Mouse (Mus musculus): ENCODE results near the gene Ehbp1l1. TPM values are rescaled to one million over a fixed set of nuclear protein-coding genes. Genes with fewer than 3 reads are reported as not detected.
A peak's percentile ranks its signal among the peaks of the same experiment; 100 is the strongest.
"Not testable (repeated sequence)": the region's sequence is repeated elsewhere in the genome, so short reads cannot be mapped to it uniquely, and the experiment has no call there.

Ehbp1l1 gene
- polyA plus RNA-seq, 1 experiment from 2014 or later = 11.5 TPM

DNA sequence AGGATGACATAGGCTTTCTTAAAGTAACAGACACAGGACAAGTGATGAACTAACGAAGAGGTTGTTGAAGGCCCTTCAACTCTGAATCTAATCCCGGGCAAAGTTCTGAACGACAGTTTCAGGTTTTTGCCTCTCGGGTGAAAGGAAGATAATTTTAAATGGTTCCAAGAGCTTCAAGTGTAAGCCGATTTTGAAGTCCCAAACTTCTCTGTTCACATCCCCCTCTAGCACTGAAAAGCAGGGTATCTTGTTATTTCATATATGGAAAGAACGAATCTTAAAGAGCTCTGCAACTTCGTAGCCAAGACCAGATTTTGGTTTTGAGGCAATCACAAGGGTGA is 37.1 kb downstream of the Ehbp1l1 start:
- peaks cover 59% of the 10 kb centered on the region for H3K36me3 ChIP-seq (ENCODE audit: control insufficient read depth, insufficient read depth, low read length)
- 2% methylated on average over 7 of the region's 7 CpGs for WGBS

DNA sequence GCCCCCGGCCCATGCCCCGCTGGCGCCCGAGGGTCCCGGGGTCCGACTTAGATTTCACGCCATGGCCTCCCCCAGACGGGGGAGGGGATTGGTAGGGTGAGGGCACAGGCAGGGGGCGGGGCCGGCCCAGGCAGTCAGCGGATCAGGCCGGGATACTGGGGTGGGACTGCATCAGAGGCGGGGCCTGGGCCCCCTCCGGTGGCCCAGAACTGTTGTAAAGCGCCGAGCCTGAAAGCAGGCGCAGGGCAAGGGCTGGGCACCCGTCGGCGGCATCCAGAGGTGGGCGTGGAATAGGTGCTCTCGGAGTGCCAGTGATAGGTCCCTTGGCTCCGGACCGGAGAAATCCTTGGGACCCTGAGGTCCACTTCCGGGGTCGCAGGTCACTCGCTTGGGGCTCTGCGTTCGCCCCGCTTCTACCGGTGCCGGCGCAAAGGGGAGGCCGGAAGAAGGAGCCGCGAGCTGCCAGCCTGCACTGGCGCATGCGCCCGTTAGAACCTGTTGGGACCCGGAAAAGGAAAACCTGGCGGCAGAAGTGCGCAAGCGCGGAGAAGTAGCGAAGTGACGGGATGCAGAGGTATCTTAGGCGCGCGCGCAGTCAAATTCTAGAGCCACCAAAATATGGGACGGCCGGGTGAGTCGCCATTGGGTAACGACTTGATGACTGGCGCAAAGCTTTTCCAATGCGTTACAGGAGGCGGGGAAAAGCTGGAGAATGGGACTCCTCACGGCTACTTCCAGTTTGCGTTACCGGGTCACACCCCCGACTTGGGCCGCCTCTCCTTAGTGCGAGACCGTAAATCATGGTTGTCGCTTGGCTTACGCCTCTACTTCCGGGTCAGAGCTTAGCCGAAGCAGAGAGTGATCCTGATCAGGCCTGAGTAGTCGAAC is 37.7 kb downstream of the Ehbp1l1 start, which contains the start of the genes Map3k11 and Pcnx3:
Map3k11 (plus strand) TSS at position 543 of the 888 bp plus-strand sequence.
Pcnx3 (minus strand) TSS at position 709 of the 888 bp plus-strand sequence.
- no peaks in the 10 kb centered on the region for H3K27me3 ChIP-seq (ENCODE audit: control insufficient read depth, insufficient read depth, low read length)
- no peaks in the 10 kb centered on the region for H3K9me3 ChIP-seq (ENCODE audit: control insufficient read depth, low read length)
- ATAC-seq (ENCODE audit: low FRiP score, low TSS enrichment) = peak; percentile 94
- peak within 1 kb of the TSS; percentile 87 for H3K9ac ChIP-seq (ENCODE audit: low read depth, low read length)
- WGBS = under 1% methylated on average over 69 of the region's 69 CpGs
- peak within 1 kb of the TSS; percentile 97 for H3K4me2 ChIP-seq (replicated peaks; ENCODE audit: low read depth, low read length)
- H3K36me3 ChIP-seq (ENCODE audit: control insufficient read depth, insufficient read depth, low read length) = peaks cover 59% of the 10 kb centered on the region
- H3K4me3 ChIP-seq (ENCODE audit: low read length) = peak within 1 kb of the TSS; percentile 96
- peaks cover 37% of the 10 kb centered on the region for H3K4me1 ChIP-seq (ENCODE audit: control insufficient read depth, insufficient read depth, low read length)
- peak within 1 kb of the TSS; percentile 78 for H3K27ac ChIP-seq (ENCODE audit: low read depth, low read length)

More for the DNA sequence above, 37.1 kb downstream of the Ehbp1l1 start:
- Histone ChIP-seq H3K9ac (ENCODE audit: low read depth, low read length) (peak overlapping the region; percentile 87), H3K9me3 (ENCODE audit: control insufficient read depth, low read length) (no peaks in the 10 kb centered on the region), H3K27ac (ENCODE audit: low read depth, low read length) (peak overlapping the region; percentile 78), H3K4me3 (ENCODE audit: low read length) (peak overlapping the region; percentile 96), H3K4me2 (replicated peaks; ENCODE audit: low read depth, low read length) (peak overlapping the region; percentile 95), H3K27me3 (ENCODE audit: control insufficient read depth, insufficient read depth, low read length) (no peaks in the 10 kb centered on the region), H3K4me1 (ENCODE audit: control insufficient read depth, insufficient read depth, low read length) (peaks cover 37% of the 10 kb centered on the region)
- ATAC-seq (ENCODE audit: low FRiP score, low TSS enrichment) = no peak

DNA sequence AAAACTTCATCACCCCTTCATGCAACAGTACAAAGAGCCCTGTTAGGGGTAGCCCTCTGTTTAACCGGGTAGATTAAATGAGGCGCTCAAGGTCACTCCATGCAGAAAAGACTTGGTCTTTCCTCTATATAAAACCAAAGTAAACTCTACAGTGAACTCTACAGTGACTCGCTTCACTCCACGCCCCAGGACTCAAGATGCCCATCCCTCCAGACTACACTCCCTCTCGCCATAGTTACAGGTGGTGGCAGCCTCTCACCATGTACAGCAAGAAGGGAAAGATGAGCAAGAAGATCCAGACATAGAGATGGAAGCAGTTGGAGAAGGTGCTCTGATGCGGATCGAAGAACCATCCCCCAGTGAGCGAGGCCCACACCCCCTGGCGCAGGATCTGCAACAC is 38.4 kb downstream of the Ehbp1l1 start:
- peak overlapping the region; percentile 96 for H3K4me3 ChIP-seq (ENCODE audit: low read length)
- WGBS = 16% methylated on average over 9 of the region's 9 CpGs

GRCm38 (mm10) chr19:5686954-5687353 is 39.2 kb downstream of the Ehbp1l1 start:
- H3K4me1 ChIP-seq (ENCODE audit: control insufficient read depth, insufficient read depth, low read length) = peaks cover 27% of the 10 kb centered on the region
- not testable (repeated sequence) for H3K9ac ChIP-seq (ENCODE audit: low read depth, low read length); H3K27ac ChIP-seq (ENCODE audit: low read depth, low read length); H3K27me3 ChIP-seq (ENCODE audit: control insufficient read depth, insufficient read depth, low read length); H3K9me3 ChIP-seq (ENCODE audit: control insufficient read depth, low read length); ATAC-seq (ENCODE audit: low FRiP score, low TSS enrichment)
- H3K4me3 ChIP-seq (ENCODE audit: low read length) = peak overlapping the region; percentile 96; the same call in 1 of the 2 replicates
- peaks cover 63% of the 10 kb centered on the region for H3K36me3 ChIP-seq (ENCODE audit: control insufficient read depth, insufficient read depth, low read length)
- 94% methylated on average over 11 of the region's 12 CpGs for WGBS
- peak overlapping the region; percentile 97; the same call in 1 of the 2 replicates for H3K4me2 ChIP-seq (replicated peaks; ENCODE audit: low read depth, low read length)

More for the DNA sequence above, 38.4 kb downstream of the Ehbp1l1 start:
- peak overlapping the region; percentile 78 for H3K27ac ChIP-seq (ENCODE audit: low read depth, low read length)
- peak overlapping the region; percentile 86 for H3K9ac ChIP-seq (ENCODE audit: low read depth, low read length)
- peaks cover 59% of the 10 kb centered on the region for H3K36me3 ChIP-seq (ENCODE audit: control insufficient read depth, insufficient read depth, low read length)
- no peaks in the 10 kb centered on the region for H3K27me3 ChIP-seq (ENCODE audit: control insufficient read depth, insufficient read depth, low read length)
- no peaks in the 10 kb centered on the region for H3K9me3 ChIP-seq (ENCODE audit: control insufficient read depth, low read length)
- H3K4me2 ChIP-seq (replicated peaks; ENCODE audit: low read depth, low read length) = peak overlapping the region; percentile 97
- peaks cover 34% of the 10 kb centered on the region for H3K4me1 ChIP-seq (ENCODE audit: control insufficient read depth, insufficient read depth, low read length)
- ATAC-seq (ENCODE audit: low FRiP score, low TSS enrichment) = no peak

- WGBS = 95% methylated on average over 13 of the region's 13 CpGs
- Histone ChIP-seq H3K4me1 (ENCODE audit: control insufficient read depth, insufficient read depth, low read length) (peaks cover 24% of the 10 kb centered on the region), H3K27ac (ENCODE audit: low read depth, low read length) (no peak overlapping the region), H3K36me3 (ENCODE audit: control insufficient read depth, insufficient read depth, low read length) (peaks cover 66% of the 10 kb centered on the region), H3K9ac (ENCODE audit: low read depth, low read length) (no peak overlapping the region), H3K4me3 (ENCODE audit: low read length) (no peak overlapping the region), H3K4me2 (replicated peaks; ENCODE audit: low read depth, low read length) (no peak overlapping the region), H3K27me3 (ENCODE audit: control insufficient read depth, insufficient read depth, low read length) (no peaks in the 10 kb centered on the region), H3K9me3 (ENCODE audit: control insufficient read depth, low read length) (no peaks in the 10 kb centered on the region)
- no peak for ATAC-seq (ENCODE audit: low FRiP score, low TSS enrichment)
Measured at GRCm38 (mm10) chr19:5686437-5686836, 39.7 kb downstream of the Ehbp1l1 start.

DNA sequence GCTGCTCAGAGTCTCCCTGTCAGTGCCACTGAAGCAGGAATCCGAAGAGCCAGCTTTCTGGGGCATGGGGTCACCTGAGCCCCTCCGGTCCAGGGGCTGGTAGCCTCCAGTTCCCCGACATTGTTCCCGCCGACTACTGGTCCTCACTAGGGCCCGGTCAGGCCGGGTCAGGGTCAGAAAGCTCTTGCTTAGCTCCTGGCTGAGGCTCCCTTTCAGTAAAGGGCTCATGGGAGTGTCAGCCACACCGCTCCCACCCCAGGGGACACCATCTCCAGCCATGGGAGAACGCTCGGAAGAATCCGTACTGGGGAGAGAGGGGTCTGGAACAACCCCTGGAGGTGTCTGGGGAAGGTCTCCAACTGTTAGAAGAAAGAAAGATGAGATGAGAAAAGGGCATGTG is 40.3 kb downstream of the Ehbp1l1 start:
- H3K9ac ChIP-seq (ENCODE audit: low read depth, low read length) = no peak overlapping the region
- WGBS = 94% methylated on average over 11 of the region's 11 CpGs
- peaks cover 65% of the 10 kb centered on the region for H3K36me3 ChIP-seq (ENCODE audit: control insufficient read depth, insufficient read depth, low read length)

DNA sequence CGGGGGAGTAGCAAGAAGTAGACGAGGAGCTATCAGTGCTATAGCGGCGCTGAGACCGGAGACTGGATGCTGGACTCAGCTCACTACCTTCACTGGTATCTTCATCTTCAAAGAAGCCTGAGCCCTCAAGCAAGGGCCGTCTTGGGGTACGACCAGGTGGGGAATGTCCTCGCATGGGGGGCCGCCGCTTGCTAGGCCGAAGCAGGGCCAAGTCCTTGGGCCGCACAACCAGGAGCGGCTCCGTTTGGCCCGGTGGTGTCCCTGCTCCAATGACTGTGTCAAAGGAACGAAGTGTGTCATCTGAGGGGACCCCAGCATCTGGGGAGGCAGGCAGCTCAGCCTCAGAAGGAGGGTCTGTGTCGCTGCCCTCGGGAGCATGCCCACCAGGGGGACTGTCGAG is 40.7 kb downstream of the Ehbp1l1 start:
- no peak overlapping the region for H3K4me2 ChIP-seq (replicated peaks; ENCODE audit: low read depth, low read length)
- no peak overlapping the region for H3K4me3 ChIP-seq (ENCODE audit: low read length)
- no peak overlapping the region for H3K27ac ChIP-seq (ENCODE audit: low read depth, low read length)
- no peak overlapping the region for H3K9ac ChIP-seq (ENCODE audit: low read depth, low read length)
- WGBS = 96% methylated on average over 19 of the region's 19 CpGs
- H3K9me3 ChIP-seq (ENCODE audit: control insufficient read depth, low read length) = no peaks in the 10 kb centered on the region
- H3K27me3 ChIP-seq (ENCODE audit: control insufficient read depth, insufficient read depth, low read length) = no peaks in the 10 kb centered on the region
- H3K4me1 ChIP-seq (ENCODE audit: control insufficient read depth, insufficient read depth, low read length) = peaks cover 14% of the 10 kb centered on the region
- peaks cover 65% of the 10 kb centered on the region for H3K36me3 ChIP-seq (ENCODE audit: control insufficient read depth, insufficient read depth, low read length)
- no peak for ATAC-seq (ENCODE audit: low FRiP score, low TSS enrichment)

More for the DNA sequence above, 40.3 kb downstream of the Ehbp1l1 start:
- Histone ChIP-seq H3K9me3 (ENCODE audit: control insufficient read depth, low read length) (no peaks in the 10 kb centered on the region), H3K4me3 (ENCODE audit: low read length) (no peak overlapping the region), H3K4me1 (ENCODE audit: control insufficient read depth, insufficient read depth, low read length) (peaks cover 18% of the 10 kb centered on the region), H3K4me2 (replicated peaks; ENCODE audit: low read depth, low read length) (no peak overlapping the region), H3K27me3 (ENCODE audit: control insufficient read depth, insufficient read depth, low read length) (no peaks in the 10 kb centered on the region), H3K27ac (ENCODE audit: low read depth, low read length) (no peak overlapping the region)
- ATAC-seq (ENCODE audit: low FRiP score, low TSS enrichment) = no peak

- Histone ChIP-seq H3K4me3 (ENCODE audit: low read length) (no peak overlapping the region), H3K4me2 (replicated peaks; ENCODE audit: low read depth, low read length) (no peak overlapping the region), H3K4me1 (ENCODE audit: control insufficient read depth, insufficient read depth, low read length) (peaks cover 11% of the 10 kb centered on the region), H3K9ac (ENCODE audit: low read depth, low read length) (no peak overlapping the region), H3K27me3 (ENCODE audit: control insufficient read depth, insufficient read depth, low read length) (no peaks in the 10 kb centered on the region), H3K36me3 (ENCODE audit: control insufficient read depth, insufficient read depth, low read length) (peaks cover 70% of the 10 kb centered on the region), H3K27ac (ENCODE audit: low read depth, low read length) (no peak overlapping the region), H3K9me3 (ENCODE audit: control insufficient read depth, low read length) (no peaks in the 10 kb centered on the region)
- WGBS = 90% methylated on average over 13 of the region's 13 CpGs
- ATAC-seq (ENCODE audit: low FRiP score, low TSS enrichment) = no peak
Measured at GRCm38 (mm10) chr19:5684985-5685384, 41.1 kb downstream of the Ehbp1l1 start.

DNA sequence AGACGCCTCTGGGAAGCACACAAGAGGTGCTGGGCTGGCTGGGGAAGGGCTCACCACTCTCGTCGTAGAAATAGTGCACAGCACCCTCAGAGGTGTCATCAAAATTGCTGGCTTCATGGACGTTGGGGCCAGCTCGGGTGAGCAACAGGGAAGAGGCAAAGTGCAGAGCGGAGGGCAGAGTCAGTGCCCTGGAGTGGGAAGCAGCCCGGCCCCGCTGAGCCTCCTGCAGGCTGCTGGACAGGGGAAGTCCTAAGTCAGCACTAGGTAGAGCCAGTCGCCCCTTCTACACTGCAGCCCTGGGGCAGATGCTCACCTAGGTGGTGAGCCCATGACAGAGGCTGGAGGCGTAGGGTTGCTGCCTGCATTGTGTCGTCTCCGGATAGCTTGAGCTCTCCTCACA is 41.9 kb downstream of the Ehbp1l1 start:
- ATAC-seq (ENCODE audit: low FRiP score, low TSS enrichment) = no peak
- 95% methylated on average over 12 of the region's 12 CpGs for WGBS
- Histone ChIP-seq H3K4me2 (replicated peaks; ENCODE audit: low read depth, low read length) (no peak overlapping the region), H3K4me3 (ENCODE audit: low read length) (no peak overlapping the region), H3K4me1 (ENCODE audit: control insufficient read depth, insufficient read depth, low read length) (peaks cover 11% of the 10 kb centered on the region), H3K27ac (ENCODE audit: low read depth, low read length) (no peak overlapping the region), H3K27me3 (ENCODE audit: control insufficient read depth, insufficient read depth, low read length) (no peaks in the 10 kb centered on the region), H3K36me3 (ENCODE audit: control insufficient read depth, insufficient read depth, low read length) (peaks cover 77% of the 10 kb centered on the region), H3K9me3 (ENCODE audit: control insufficient read depth, low read length) (no peaks in the 10 kb centered on the region), H3K9ac (ENCODE audit: low read depth, low read length) (0 out of 2 replicates have a peak overlapping the region, but pooled peaks have one; percentile 1)

All from kidney, embryonic 14.5 days (tissue).